Mouse (Mus musculus): ENCODE measurements around the gene Raf1. TPM values are rescaled to one million over a fixed set of nuclear protein-coding genes. Genes with fewer than 3 reads are reported as not detected.

Gene Raf1
- polyA plus RNA-seq, 1 experiment = 144 TPM

DNA sequence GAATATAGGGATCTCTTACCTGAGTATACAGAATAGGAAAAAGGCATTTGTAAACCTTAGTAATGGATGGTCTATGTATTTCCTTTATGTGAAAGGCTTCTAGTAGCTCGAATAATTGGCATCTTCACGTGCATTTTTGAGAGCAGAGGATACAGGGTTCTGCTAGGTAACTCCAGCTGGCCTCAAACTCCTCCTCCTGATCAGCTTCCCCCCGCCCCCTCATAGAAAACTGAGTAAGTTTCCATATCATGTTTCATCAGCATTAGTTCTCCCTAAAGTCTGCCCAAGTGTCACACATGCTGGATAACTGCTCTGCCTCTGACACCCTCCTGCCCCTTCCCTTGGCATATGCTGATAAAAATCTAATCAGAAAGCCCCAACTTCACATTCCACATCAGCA, 95.6 kb downstream of the Raf1 start:
- no peak for DNase-seq (ENCODE audit: extremely low spot score in 1 of 2, low spot score in 1 of 2)

DNA sequence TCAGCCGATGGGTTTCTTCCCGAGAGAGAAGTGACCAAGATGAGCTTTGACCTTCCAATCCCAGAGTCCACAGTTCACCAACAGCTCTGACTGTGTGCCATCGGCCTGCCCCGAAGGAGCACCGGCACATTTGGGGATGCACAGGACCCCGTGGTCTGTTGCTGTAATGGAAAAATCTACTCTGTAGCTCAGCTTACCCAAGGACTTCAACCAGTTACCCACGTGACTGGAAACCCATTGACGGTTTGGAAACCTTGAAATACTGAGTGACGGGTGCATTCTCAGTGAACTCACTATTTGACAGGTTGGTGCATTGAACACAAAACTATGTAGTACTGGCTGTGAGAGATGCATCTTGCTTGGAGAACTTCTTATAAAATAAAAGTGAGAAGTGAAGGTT, 98.5 kb downstream of the Raf1 start:
- DNase-seq (ENCODE audit: extremely low spot score in 1 of 2, low spot score in 1 of 2) = no peak

GRCm38 (mm10) chr6:115577407-115577806, 99.0 kb downstream of the Raf1 start:
- no peak for DNase-seq (ENCODE audit: extremely low spot score in 1 of 2, low spot score in 1 of 2)

- no peak for DNase-seq (ENCODE audit: extremely low spot score in 1 of 2, low spot score in 1 of 2)
Observed at GRCm38 (mm10) chr6:115574171-115574570, 102.3 kb downstream of the Raf1 start.

Other genes starting within 250 kb of the Raf1 start
- gene Tsen2, start 132.0 kb downstream of the Raf1 start, polyA plus RNA-seq (2012; rRNA removed) = 26.9 and 27.1 TPM in 2 replicates
- gene Mkrn2os, start 84.1 kb downstream of the Raf1 start, polyA plus RNA-seq (2012; rRNA removed) = 0.06 and 0.18 TPM in 2 replicates
- gene Mkrn2, start 74.7 kb downstream of the Raf1 start, polyA plus RNA-seq (2012; rRNA removed) = 21.5 and 29.0 TPM in 2 replicates
- gene Tmem40, start 85.8 kb upstream of the Raf1 start, polyA plus RNA-seq (2012; rRNA removed) = 15.3 and 24.4 TPM in 2 replicates
- gene Cand2, start 97.9 kb upstream of the Raf1 start, polyA plus RNA-seq (2012; rRNA removed) = 5.1 and 5.7 TPM in 2 replicates
- gene Rpl32, start 132.1 kb upstream of the Raf1 start, polyA plus RNA-seq (2012; rRNA removed) = 936 and 1,149 TPM in 2 replicates
- 5.4 and 5.5 TPM in 2 replicates for gene Efcab12, start 161.8 kb upstream of the Raf1 start, polyA plus RNA-seq (2012; rRNA removed)
- 9.2 and 9.6 TPM in 2 replicates for gene Mbd4, start 176.7 kb upstream of the Raf1 start, polyA plus RNA-seq (2012; rRNA removed)
- gene Ift122, start 176.8 kb upstream of the Raf1 start, polyA plus RNA-seq (2012; rRNA removed) = 30.1 and 31.2 TPM in 2 replicates